Mouse (Mus musculus) lung, adult 2 months (tissue): ENCODE measurements around the gene Shank1. TPM values are rescaled to one million over a fixed set of nuclear protein-coding genes. Genes with fewer than 3 reads are reported as not detected.
"Not testable (repeated sequence)": the region's sequence is repeated elsewhere in the genome, so short reads cannot be mapped to it uniquely, and the experiment has no call there.

ENCODE experiments used
- DNase-seq: peaks from one replicate; pipeline ENCODE4 v3.0.0; 2022
- H3K4me1 ChIP-seq: fragments of 200-500 bp; 2 replicates; pipeline ENCODE4 v1.6.1; 2011; ENCODE audit warnings: low read length; ENCODE audit not compliant: control insufficient read depth, insufficient read depth
- H3K4me3 ChIP-seq: fragments of 200-500 bp; replicated peaks from 2 replicates; pipeline ENCODE3; 2011; ENCODE audit warnings: low read depth, mild to moderate bottlenecking, control low read depth, low read length; ENCODE audit errors: extremely low read depth
- CTCF ChIP-seq: fragments of 200-500 bp; IDR thresholded peaks from 2 replicates; pipeline ENCODE4 v1.5.1; 2011; ENCODE audit warnings: mild to moderate bottlenecking, low read length, control low read depth; ENCODE audit not compliant: insufficient read depth
- POLR2A ChIP-seq: fragments of 200-500 bp; IDR thresholded peaks from 2 replicates; pipeline ENCODE4 v1.6.1; 2011; ENCODE audit warnings: low read depth, mild to moderate bottlenecking, control low read depth, low read length, borderline replicate concordance; ENCODE audit errors: extremely low read depth
- WGBS: fragments of 180-500 bp; shearing (Covaris S2); methylation state at CpG from one replicate; pipeline ENCODE4 v1.1.7; 2018; 5-methylcytosine and 5-hydroxymethylcytosine counted together
- polyA plus RNA-seq: library from polyadenylated mRNA; depleted of rRNA; stranded (reverse); fragments of >200 nt; gene quantifications from 2 replicates; pipeline ENCODE4 v1.2.3, GENCODE M21; 2012

The Shank1 gene
- polyA plus RNA-seq, 1 experiment, result 0.65 TPM

DNA sequence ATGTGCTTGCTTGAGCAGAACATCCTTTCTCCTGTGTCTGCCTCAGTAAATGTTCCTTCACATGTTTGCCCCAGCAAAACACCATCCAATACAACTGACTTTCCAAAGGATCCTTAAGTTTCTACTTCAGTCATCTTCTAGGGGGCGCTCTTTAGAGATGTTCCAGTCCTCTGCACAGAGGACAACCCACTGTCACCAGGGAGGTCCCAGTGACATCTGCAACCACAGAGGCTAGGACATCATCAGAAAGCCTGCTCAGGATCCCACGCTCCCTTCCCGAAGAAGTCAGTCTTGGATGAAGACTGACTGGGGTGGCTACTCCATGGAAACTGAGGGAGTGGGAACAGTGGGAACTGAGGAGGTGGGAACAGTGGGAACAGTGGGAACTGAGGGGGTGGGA is 34.5 kb upstream of the Shank1 start:
- no peak for DNase-seq
- TF ChIP-seq POLR2A, result no peak
- Histone ChIP-seq H3K4me3 (no peak overlapping the region), H3K4me1 (no peaks in the 10 kb centered on the region)
- 73% methylated on average over 3 of the region's 3 CpGs for WGBS

DNA sequence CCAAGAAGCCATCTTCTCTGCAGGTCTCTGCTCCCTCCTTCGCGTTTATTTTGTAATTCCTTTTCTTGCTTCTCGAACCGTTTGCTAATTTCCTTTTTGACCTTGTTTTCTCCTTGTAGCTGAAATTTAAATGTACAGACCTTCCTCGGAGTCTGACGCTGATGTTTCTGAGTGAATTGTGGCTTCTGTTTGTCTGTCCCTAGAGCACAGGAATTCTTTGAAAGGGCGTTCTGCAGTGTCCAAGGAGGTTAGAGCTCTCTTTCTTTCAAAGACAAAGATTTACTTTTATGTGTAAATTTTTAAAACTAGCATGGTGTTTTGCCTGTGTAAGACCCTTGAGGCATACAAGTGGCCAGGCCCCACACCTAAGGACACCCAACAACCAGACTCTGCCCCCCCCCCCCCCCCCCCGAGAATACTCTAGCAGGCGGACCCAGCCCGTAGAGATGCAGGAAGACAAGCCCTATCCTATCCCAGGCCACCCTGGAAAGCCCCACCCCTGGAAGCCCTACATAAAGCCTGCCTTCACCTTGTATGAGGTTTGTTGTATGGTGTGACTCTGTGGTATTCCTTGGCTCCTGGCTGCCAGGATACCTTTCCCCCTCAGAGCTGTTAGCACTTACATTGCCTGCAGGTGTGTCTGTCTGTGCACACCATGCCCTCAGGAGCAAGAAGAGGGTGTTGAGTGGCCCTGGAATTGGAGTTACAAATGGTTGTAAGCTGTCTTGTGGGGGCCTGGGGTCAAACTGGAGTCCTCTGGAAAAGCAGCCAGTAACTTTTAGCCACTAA is 33.4 kb upstream of the Shank1 start:
- no peak overlapping the region for H3K4me3 ChIP-seq
- no peak for DNase-seq
- WGBS, result 64% methylated on average over 10 of the region's 10 CpGs
- H3K4me1 ChIP-seq, result no peaks in the 10 kb centered on the region
- no peak for TF ChIP-seq POLR2A

DNA sequence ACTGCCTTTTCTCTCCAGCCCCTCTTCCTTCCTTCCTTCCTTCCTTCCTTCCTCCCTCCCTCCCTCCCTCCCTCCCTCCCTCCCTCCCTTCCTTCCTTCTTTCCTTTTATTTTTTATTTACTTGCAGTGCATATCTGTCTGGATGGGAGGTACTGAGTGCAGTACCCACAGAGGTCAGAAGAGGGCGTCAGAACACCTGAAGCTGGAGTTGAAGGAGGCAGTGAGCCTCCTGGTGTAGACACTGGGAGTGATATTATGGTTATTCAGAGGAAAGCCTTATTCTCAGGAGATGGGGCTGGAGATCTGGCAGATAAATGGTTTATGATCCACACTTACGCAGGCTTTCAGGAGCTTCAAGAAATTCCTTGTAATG is 32.8 kb upstream of the Shank1 start:
- 50% methylated on average over 2 of the region's 2 CpGs for WGBS
- TF ChIP-seq POLR2A, result no peak
- peak; percentile 56 for TF ChIP-seq CTCF
- no peak for DNase-seq
- no peak overlapping the region for H3K4me3 ChIP-seq
- H3K4me1 ChIP-seq, result no peaks in the 10 kb centered on the region

GRCm38 (mm10) chr7:44280959-44281358 is 29.1 kb upstream of the Shank1 start:
- DNase-seq, result no peak
- no peak for TF ChIP-seq POLR2A
- TF ChIP-seq CTCF, result no peak
- no peaks in the 10 kb centered on the region for H3K4me1 ChIP-seq
- WGBS, result 43% methylated on average over 1 of the region's 1 CpGs
- no peak overlapping the region for H3K4me3 ChIP-seq

DNA sequence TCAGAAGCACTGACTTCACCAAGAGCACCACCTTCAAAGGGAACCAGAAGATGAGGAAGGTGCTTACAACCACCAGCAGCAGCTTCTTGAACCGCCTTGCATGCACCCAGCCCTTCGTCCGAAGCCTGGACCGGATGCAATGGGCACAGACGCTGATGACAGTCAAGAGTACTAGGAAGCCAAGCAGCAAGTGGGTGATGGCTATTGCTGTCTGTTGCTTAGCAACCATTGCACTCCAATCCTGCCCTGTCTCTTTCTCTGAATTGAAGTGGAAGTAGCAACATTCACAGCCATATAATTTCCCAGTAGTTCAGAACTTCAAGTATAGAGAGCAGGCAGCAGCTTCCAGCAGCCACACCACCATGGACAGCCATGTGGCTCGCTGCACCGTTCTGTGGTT is 28.5 kb upstream of the Shank1 start:
- no peak for TF ChIP-seq POLR2A
- no peak for TF ChIP-seq CTCF
- 71% methylated on average over 7 of the region's 7 CpGs for WGBS
- Histone ChIP-seq H3K4me1 (no peaks in the 10 kb centered on the region), H3K4me3 (no peak overlapping the region)
- no peak for DNase-seq

DNA sequence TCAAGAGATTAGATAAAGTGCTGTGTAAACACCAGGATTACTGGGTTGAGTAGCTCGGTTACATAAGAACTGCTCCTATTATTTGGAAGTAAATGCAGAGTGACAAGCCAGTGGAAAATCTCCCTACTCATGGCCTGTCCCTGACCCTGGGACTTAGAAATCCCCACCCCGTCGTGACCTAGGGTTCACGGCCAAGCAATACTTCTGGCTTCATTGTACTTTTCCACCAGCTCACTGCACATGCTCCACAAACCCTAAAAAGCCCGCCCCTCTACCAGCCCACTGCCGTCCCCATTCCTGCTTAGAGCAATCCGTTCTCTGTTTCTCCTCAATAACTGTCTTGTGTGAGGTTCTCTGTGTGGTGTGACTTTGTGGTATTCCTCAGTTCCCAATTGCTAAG is 22.3 kb upstream of the Shank1 start:
- TF ChIP-seq POLR2A (no peak), CTCF (no peak)
- no peak for DNase-seq
- H3K4me1 ChIP-seq, result no peaks in the 10 kb centered on the region
- WGBS, result 53% methylated on average over 7 of the region's 7 CpGs
- no peak overlapping the region for H3K4me3 ChIP-seq

- 68% methylated on average over 4 of the region's 4 CpGs for WGBS
These were observed 19.1 kb upstream of the Shank1 start for GRCm38 (mm10) chr7:44290986-44291385.

GRCm38 (mm10) chr7:44291418-44291817 is 18.6 kb upstream of the Shank1 start:
- no peak overlapping the region for H3K4me3 ChIP-seq
- TF ChIP-seq CTCF (no peak), POLR2A (no peak)
- no peaks in the 10 kb centered on the region for H3K4me1 ChIP-seq
- WGBS, result 50% methylated on average over 4 of the region's 4 CpGs
- no peak for DNase-seq

More at GRCm38 (mm10) chr7:44290986-44291385, 19.1 kb upstream of the Shank1 start:
- TF ChIP-seq POLR2A, result no peak
- no peak for TF ChIP-seq CTCF
- Histone ChIP-seq H3K4me1 (no peaks in the 10 kb centered on the region), H3K4me3 (no peak overlapping the region)
- DNase-seq, result no peak

- 73% methylated on average over 2 of the region's 2 CpGs for WGBS
- H3K4me1 ChIP-seq, result not testable (repeated sequence)
These were observed 12.6 kb upstream of the Shank1 start for GRCm38 (mm10) chr7:44297501-44297900.

DNA sequence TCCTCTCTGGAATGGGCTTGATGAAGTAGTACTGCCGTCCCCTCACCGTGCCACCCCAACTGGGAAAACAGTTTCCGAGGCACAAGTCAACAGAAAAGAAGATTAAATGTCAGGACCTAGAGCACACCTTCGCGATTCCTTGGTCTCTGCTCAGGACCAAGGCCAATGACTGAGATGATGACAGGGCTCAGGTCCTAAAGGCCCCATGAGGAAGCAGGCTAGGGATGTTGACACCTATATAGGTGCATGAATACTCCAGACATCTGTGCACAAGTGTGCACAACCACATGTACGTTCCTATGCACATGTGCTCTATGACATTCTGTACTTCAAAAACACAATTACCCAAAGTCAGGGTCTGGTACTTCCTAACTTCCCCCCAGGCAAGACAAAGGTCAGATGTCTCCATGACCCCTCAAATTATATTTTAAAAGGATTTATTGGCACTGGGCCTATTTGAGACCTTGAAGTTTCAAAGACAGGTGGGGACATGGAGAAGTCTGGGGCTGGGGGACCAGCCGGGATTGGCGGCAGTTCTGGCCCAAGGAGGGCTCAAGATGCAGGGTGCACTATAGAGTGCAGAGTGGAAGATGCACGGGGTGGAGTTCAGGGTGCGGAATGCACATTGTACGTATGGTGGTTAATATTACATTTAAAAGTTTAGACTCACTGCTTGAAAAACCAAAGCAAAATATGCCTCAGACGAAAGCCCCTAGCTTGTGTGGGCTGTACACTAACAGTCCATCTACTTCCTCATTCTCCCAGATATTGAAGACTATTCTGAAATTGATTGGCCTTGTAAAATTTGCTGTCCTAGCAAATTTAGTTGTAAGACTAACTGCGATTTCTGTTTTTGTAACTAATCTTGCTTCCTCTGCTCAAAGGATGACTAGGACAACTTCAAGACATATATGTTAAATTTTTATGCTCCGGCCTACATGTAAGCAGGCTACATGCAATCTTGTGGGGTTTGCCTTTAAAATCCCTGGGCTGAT is 6.4 kb upstream of the Shank1 start:
- Histone ChIP-seq H3K4me3 (no peak overlapping the region), H3K4me1 (peaks cover 3% of the 10 kb centered on the region; the same call in 1 of the 2 replicates)
- DNase-seq, result no peak
- TF ChIP-seq POLR2A, result no peak
- TF ChIP-seq CTCF, result no peak
- WGBS, result 84% methylated on average over 14 of the region's 14 CpGs

More at GRCm38 (mm10) chr7:44297501-44297900, 12.6 kb upstream of the Shank1 start:
- H3K4me3 ChIP-seq, DNase-seq: not testable (repeated sequence)
